Mouse (Mus musculus) erythroblast, adult 5-6 weeks (primary cell): ENCODE data around the gene Slc12a5. TPM values are rescaled to one million over a fixed set of nuclear protein-coding genes. Genes with fewer than 3 reads are reported as not detected.

Source experiments
- ATAC-seq: replicated peaks from 2 replicates; pipeline ENCODE4 v1.8.0; 2016; ENCODE audit warnings: moderate number of reproducible peaks, mild to moderate bottlenecking, moderate TSS enrichment, inconsistent platforms; ENCODE audit not compliant: poor library complexity, low FRiP score, severe bottlenecking
- total RNA-seq, 2 experiments: library from RNA; stranded (forward) in 1 of 2; stranded (reverse) in 1 of 2; fragments of 150-400 nt in 1 of 2; fragments of 200-764, 138-1000 nt in 1 of 2; gene quantifications; 2 replicates each; pipeline versions ENCODE4 v1.2.3 to v1.2.4; 2015 to 2017; ENCODE audit warnings: low replicate concordance in 2 of 2

Slc12a5 gene
- total RNA-seq, 2 experiments from 2014 or later: not detected

- no peak for ATAC-seq
Measured at GRCm38 (mm10) chr2:165009581-165009980, 49.0 kb downstream of the Slc12a5 start.

GRCm38 (mm10) chr2:165010351-165010750 lies 49.7 kb downstream of the Slc12a5 start:
- ATAC-seq: no peak

- no peak for ATAC-seq
Measured at GRCm38 (mm10) chr2:165014935-165015334, 54.3 kb downstream of the Slc12a5 start.

GRCm38 (mm10) chr2:165020490-165020889 lies 59.9 kb downstream of the Slc12a5 start:
- no peak for ATAC-seq

- no peak for ATAC-seq
Measured at GRCm38 (mm10) chr2:165027163-165027562, 66.6 kb downstream of the Slc12a5 start.

- ATAC-seq: no peak
Measured at GRCm38 (mm10) chr2:165032533-165032932, 71.9 kb downstream of the Slc12a5 start.

GRCm38 (mm10) chr2:165033306-165033705 lies 72.7 kb downstream of the Slc12a5 start:
- ATAC-seq: no peak

- ATAC-seq: peak; percentile 96
Measured at GRCm38 (mm10) chr2:165034131-165035057, 73.8 kb downstream of the Slc12a5 start, which contains the start of gene Ncoa5. Ncoa5 (minus strand) TSS chr2:165034867.

GRCm38 (mm10) chr2:165035058-165035431 lies 74.4 kb downstream of the Slc12a5 start:
- no peak for ATAC-seq

- no peak for ATAC-seq
Measured at GRCm38 (mm10) chr2:165037415-165037814, 76.8 kb downstream of the Slc12a5 start.

GRCm38 (mm10) chr2:165042126-165042525 lies 81.5 kb downstream of the Slc12a5 start:
- ATAC-seq: no peak

GRCm38 (mm10) chr2:165043090-165043636 lies 82.6 kb downstream of the Slc12a5 start:
- no peak for ATAC-seq

GRCm38 (mm10) chr2:165043729-165044128 lies 83.1 kb downstream of the Slc12a5 start:
- no peak for ATAC-seq

- no peak for ATAC-seq
Measured at GRCm38 (mm10) chr2:165049044-165049443, 88.4 kb downstream of the Slc12a5 start.

Other genes with a start within 250 kb of the Slc12a5 start
- gene Spint5, start 245.5 kb upstream of the Slc12a5 start, total RNA-seq (2015; ENCODE audit: low replicate concordance): not detected in 2 replicates
- not detected in 2 replicates for gene Spint5, start 245.5 kb upstream of the Slc12a5 start, total RNA-seq (2017; ENCODE audit: low replicate concordance)
- gene Wfdc3, start 214.9 kb upstream of the Slc12a5 start, total RNA-seq (2015; ENCODE audit: low replicate concordance): 16.7 and 19.9 TPM in 2 replicates
- 10.0 and 12.8 TPM in 2 replicates for gene Wfdc3, start 214.9 kb upstream of the Slc12a5 start, total RNA-seq (2017; ENCODE audit: low replicate concordance)
- gene Dnttip1, start 214.8 kb upstream of the Slc12a5 start, total RNA-seq (2015; ENCODE audit: low replicate concordance): 79.2 and 130 TPM in 2 replicates
- gene Dnttip1, start 214.8 kb upstream of the Slc12a5 start, total RNA-seq (2017; ENCODE audit: low replicate concordance): 137 and 237 TPM in 2 replicates
- gene Ube2c, start 190.9 kb upstream of the Slc12a5 start, total RNA-seq (2015; ENCODE audit: low replicate concordance): 268 and 318 TPM in 2 replicates
- 123 and 215 TPM in 2 replicates for gene Ube2c, start 190.9 kb upstream of the Slc12a5 start, total RNA-seq (2017; ENCODE audit: low replicate concordance)
- not detected in 2 replicates for gene Tnnc2, start 180.8 kb upstream of the Slc12a5 start, total RNA-seq (2015; ENCODE audit: low replicate concordance)
- gene Tnnc2, start 180.8 kb upstream of the Slc12a5 start, total RNA-seq (2017; ENCODE audit: low replicate concordance): not detected in 2 replicates
- 2.1 and 2.9 TPM in 2 replicates for gene Snx21, start 175.0 kb upstream of the Slc12a5 start, total RNA-seq (2015; ENCODE audit: low replicate concordance)
- 0.43 and 0.98 TPM in 2 replicates for gene Snx21, start 175.0 kb upstream of the Slc12a5 start, total RNA-seq (2017; ENCODE audit: low replicate concordance)
- 9.6 and 10.0 TPM in 2 replicates for gene Acot8, start 155.9 kb upstream of the Slc12a5 start, total RNA-seq (2015; ENCODE audit: low replicate concordance)
- 15.8 and 20.8 TPM in 2 replicates for gene Acot8, start 155.9 kb upstream of the Slc12a5 start, total RNA-seq (2017; ENCODE audit: low replicate concordance)
- 0.58 and 1.9 TPM in 2 replicates for gene Zswim3, start 155.7 kb upstream of the Slc12a5 start, total RNA-seq (2015; ENCODE audit: low replicate concordance)
- gene Zswim3, start 155.7 kb upstream of the Slc12a5 start, total RNA-seq (2017; ENCODE audit: low replicate concordance): 2.0 and 4.5 TPM in 2 replicates
- gene Zswim1, start 138.1 kb upstream of the Slc12a5 start, total RNA-seq (2015; ENCODE audit: low replicate concordance): 1.5 and 2.1 TPM in 2 replicates
- 0.60 and 1.1 TPM in 2 replicates for gene Zswim1, start 138.1 kb upstream of the Slc12a5 start, total RNA-seq (2017; ENCODE audit: low replicate concordance)
- not detected in 2 replicates for gene Spata25, start 132.3 kb upstream of the Slc12a5 start, total RNA-seq (2015; ENCODE audit: low replicate concordance)
- not detected in 2 replicates for gene Spata25, start 132.3 kb upstream of the Slc12a5 start, total RNA-seq (2017; ENCODE audit: low replicate concordance)
- 26.8 and 36.1 TPM in 2 replicates for gene Ctsa, start 127.9 kb upstream of the Slc12a5 start, total RNA-seq (2015; ENCODE audit: low replicate concordance)
- 33.5 and 39.9 TPM in 2 replicates for gene Ctsa, start 127.9 kb upstream of the Slc12a5 start, total RNA-seq (2017; ENCODE audit: low replicate concordance)
- gene Neurl2, start 127.3 kb upstream of the Slc12a5 start, total RNA-seq (2015; ENCODE audit: low replicate concordance): not detected in 2 replicates
- gene Neurl2, start 127.3 kb upstream of the Slc12a5 start, total RNA-seq (2017; ENCODE audit: low replicate concordance): 1.4 TPM in 1 of 2 replicates, not detected in the other
- gene Pltp, start 103.1 kb upstream of the Slc12a5 start, total RNA-seq (2015; ENCODE audit: low replicate concordance): 0.58 and 0.84 TPM in 2 replicates
- gene Pltp, start 103.1 kb upstream of the Slc12a5 start, total RNA-seq (2017; ENCODE audit: low replicate concordance): 1.8 and 3.3 TPM in 2 replicates
- 5.6 and 22.6 TPM in 2 replicates for gene Pcif1, start 81.5 kb upstream of the Slc12a5 start, total RNA-seq (2015; ENCODE audit: low replicate concordance)
- gene Pcif1, start 81.5 kb upstream of the Slc12a5 start, total RNA-seq (2017; ENCODE audit: low replicate concordance): 19.0 and 30.5 TPM in 2 replicates
- 13.4 and 17.9 TPM in 2 replicates for gene Zfp335, start 49.0 kb upstream of the Slc12a5 start, total RNA-seq (2015; ENCODE audit: low replicate concordance)
- gene Zfp335, start 49.0 kb upstream of the Slc12a5 start, total RNA-seq (2017; ENCODE audit: low replicate concordance): 9.9 and 10.3 TPM in 2 replicates
- gene Mmp9, start 20.0 kb upstream of the Slc12a5 start, total RNA-seq (2015; ENCODE audit: low replicate concordance): 73.6 and 120 TPM in 2 replicates
- gene Mmp9, start 20.0 kb upstream of the Slc12a5 start, total RNA-seq (2017; ENCODE audit: low replicate concordance): 31.4 and 35.7 TPM in 2 replicates
- 1.2 and 5.4 TPM in 2 replicates for gene Ncoa5, start 74.1 kb downstream of the Slc12a5 start, total RNA-seq (2015; ENCODE audit: low replicate concordance)
- gene Ncoa5, start 74.1 kb downstream of the Slc12a5 start, total RNA-seq (2017; ENCODE audit: low replicate concordance): 10.3 and 15.6 TPM in 2 replicates
- gene Cd40, start 94.8 kb downstream of the Slc12a5 start, total RNA-seq (2015; ENCODE audit: low replicate concordance): 10.2 TPM in 1 of 2 replicates, not detected in the other
- 3.6 and 5.1 TPM in 2 replicates for gene Cd40, start 94.8 kb downstream of the Slc12a5 start, total RNA-seq (2017; ENCODE audit: low replicate concordance)
- not detected in 2 replicates for gene 1700025C18Rik, start 129.9 kb downstream of the Slc12a5 start, total RNA-seq (2015; ENCODE audit: low replicate concordance)
- gene 1700025C18Rik, start 129.9 kb downstream of the Slc12a5 start, total RNA-seq (2017; ENCODE audit: low replicate concordance): not detected in 2 replicates